Mouse (Mus musculus) spleen, adult 2 months (tissue): Measurements from ENCODE around the gene Kat2b.
"Not testable (repeated sequence)": the region's sequence is repeated elsewhere in the genome, so short reads cannot be mapped to it uniquely, and the experiment has no call there.

Experiments used
- CTCF ChIP-seq: fragments of 200-500 bp; IDR thresholded peaks from 2 replicates; pipeline ENCODE4 v1.5.1; 2011; ENCODE audit warnings: mild to moderate bottlenecking, inconsistent platforms; ENCODE audit not compliant: insufficient read depth, insufficient read length, insufficient replicate concordance; ENCODE audit errors: extremely low read depth
- POLR2A ChIP-seq: fragments of 200-500 bp; IDR thresholded peaks from 2 replicates; pipeline ENCODE4 v1.6.1; 2011; ENCODE audit warnings: low read depth, low read length, inconsistent platforms

- not testable (repeated sequence) for TF ChIP-seq CTCF, POLR2A
Measured at GRCm38 (mm10) chr17:53697521-53697920, 130.9 kb downstream of the Kat2b start.
